30 mouse cellular contexts compared by ENCODE assay signal in the genomic region with DNA sequence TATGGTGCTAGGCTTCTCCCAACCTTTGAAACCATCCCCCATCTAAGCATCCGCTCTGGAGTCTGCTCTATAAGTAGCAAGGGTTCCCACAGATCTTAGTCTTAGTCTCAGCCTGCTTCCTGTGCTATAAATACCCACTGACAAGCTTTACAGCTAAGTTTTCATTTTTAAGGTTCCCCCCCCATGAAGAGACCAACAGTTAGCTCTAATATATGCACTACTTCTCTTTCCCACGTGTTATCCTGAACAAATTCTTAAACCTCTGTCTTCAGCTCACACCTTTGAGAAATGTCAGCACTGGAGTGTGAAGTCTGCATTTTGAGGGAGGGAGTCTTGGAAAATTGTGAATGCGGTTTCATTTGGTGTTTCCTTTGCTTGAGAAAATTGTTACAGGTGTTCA. TPM values are rescaled to one million over a fixed set of nuclear protein-coding genes. Genes with fewer than 3 reads are reported as not detected.
DNase-seq lines count a peak whose midpoint lies in the region; ATAC-seq and TF ChIP-seq lines count a peak whose summit lies in the region.
"Had no signal": no experiment of that assay in that cellular context is flagged by ENCODE, and none has a peak within 500 bp of the region (broad histone marks: within the 10 kb centered on the region; RNA-seq: fewer than 3 reads in every experiment).

No protein-coding gene starts in this region.

- no peak for DNase-seq in forebrain, postnatal 0 days
- peak; percentile 12 for DNase-seq in kidney, postnatal 0 days (ENCODE audit: low spot score)
- no peak for DNase-seq in kidney, adult 9 months
- no peak for DNase-seq in left cerebral cortex, adult 2 months (ENCODE audit: extremely low spot score in 1 of 2, low spot score in 2 of 2)
- DNase-seq in left cerebral cortex, adult 8-10 months (ENCODE audit: low spot score in 2 of 2): no peak
- peak; percentile 68 for DNase-seq in brain, adult 2 months (ENCODE audit: low read depth, low spot score)
- DNase-seq: adrenal gland, adult 8-10 months; adrenal gland, postnatal 14 days; adrenal gland, postnatal 36 days; B cell, adult 2 months; cerebellum, adult 11 months; cerebellum, adult 18-20 months; cerebellum, adult 8-10 months; cerebellum, adult 9-11 months; cerebellum, postnatal 14 days; cerebellum, postnatal 36 days; embryo, embryonic 11 days had no signal

- TF ChIP-seq CTCF in forebrain, postnatal 0 days (IDR thresholded peaks at IDR 0.05; ENCODE audit: low read depth): no peak
- TF ChIP-seq CTCF in kidney, postnatal 0 days (IDR thresholded peaks at IDR 0.05; ENCODE audit: low read depth): no peak
- no peak for TF ChIP-seq CTCF in left cerebral cortex, adult 2 months (IDR thresholded peaks at IDR 0.05)

- no peaks in the 10 kb centered on the region for H3K9me3 ChIP-seq in forebrain, postnatal 0 days (ENCODE audit: low read length)
- H3K9me3 ChIP-seq in forebrain, embryonic 12.5 days: no peaks in the 10 kb centered on the region
- no peaks in the 10 kb centered on the region for H3K9me3 ChIP-seq in kidney, postnatal 0 days (replicated peaks; ENCODE audit: low read length)
- no peaks in the 10 kb centered on the region for H3K9me3 ChIP-seq in midbrain, embryonic 16.5 days (replicated peaks; ENCODE audit: control insufficient read depth, low read length, poor library complexity, severe bottlenecking)
- H3K9me3 ChIP-seq: embryonic facial prominence, embryonic 13.5 days; embryonic facial prominence, embryonic 15.5 days; forebrain, embryonic 10.5 days; forebrain, embryonic 13.5 days; forebrain, embryonic 15.5 days had no signal

- H3K27ac ChIP-seq in forebrain, postnatal 0 days (ENCODE audit: low read depth, low read length): no peak overlapping the region
- no peak overlapping the region for H3K27ac ChIP-seq in forebrain, embryonic 12.5 days
- no peak overlapping the region for H3K27ac ChIP-seq in kidney, postnatal 0 days
- H3K27ac ChIP-seq in left cerebral cortex, adult 2 months: peak overlapping the region; percentile 57; the same call in 1 of the 2 replicates
- no peak overlapping the region for H3K27ac ChIP-seq in midbrain, embryonic 16.5 days (ENCODE audit: low read length)
- H3K27ac ChIP-seq: embryonic facial prominence, embryonic 13.5 days; embryonic facial prominence, embryonic 15.5 days; forebrain, embryonic 10.5 days; forebrain, embryonic 13.5 days; forebrain, embryonic 15.5 days had no signal

- H3K4me3 ChIP-seq in forebrain, postnatal 0 days (ENCODE audit: low read depth, low read length): no peak overlapping the region
- H3K4me3 ChIP-seq in forebrain, embryonic 12.5 days (replicated peaks): no peak overlapping the region
- H3K4me3 ChIP-seq in kidney, postnatal 0 days (replicated peaks; ENCODE audit: low read depth, low read length): no peak overlapping the region
- H3K4me3 ChIP-seq in left cerebral cortex, adult 2 months: no peak overlapping the region
- no peak overlapping the region for H3K4me3 ChIP-seq in midbrain, embryonic 16.5 days (ENCODE audit: low read depth, low read length)
- H3K4me3 ChIP-seq: embryonic facial prominence, embryonic 13.5 days; embryonic facial prominence, embryonic 15.5 days; erythroblast, embryonic 14.5 days; forebrain, embryonic 10.5 days; forebrain, embryonic 13.5 days; forebrain, embryonic 15.5 days had no signal

- no peak overlapping the region for H3K4me2 ChIP-seq in forebrain, postnatal 0 days (ENCODE audit: low read depth)
- H3K4me2 ChIP-seq in forebrain, embryonic 12.5 days: no peak overlapping the region
- no peak overlapping the region for H3K4me2 ChIP-seq in kidney, postnatal 0 days (ENCODE audit: low read length)
- H3K4me2 ChIP-seq in midbrain, embryonic 16.5 days (ENCODE audit: low read length): no peak overlapping the region
- H3K4me2 ChIP-seq: embryonic facial prominence, embryonic 13.5 days; embryonic facial prominence, embryonic 15.5 days; forebrain, embryonic 13.5 days; forebrain, embryonic 15.5 days had no signal

- peak; percentile 49; the same call in 1 of the 2 replicates for ATAC-seq in forebrain, postnatal 0 days
- no peak for ATAC-seq in forebrain, embryonic 12.5 days (ENCODE audit: low FRiP score)
- no peak for ATAC-seq in kidney, postnatal 0 days (replicated peaks; ENCODE audit: low FRiP score, low read depth)
- no peak for ATAC-seq in midbrain, embryonic 16.5 days
- ATAC-seq: activated CD4-positive, CD25-positive, alpha-beta regulatory T cell, adult 4 months; CD4-positive, CD25-positive, alpha-beta regulatory T cell, adult 4 months; forebrain, embryonic 13.5 days; forebrain, embryonic 15.5 days; Patski had no signal

- no peaks in the 10 kb centered on the region for H3K36me3 ChIP-seq in forebrain, postnatal 0 days (ENCODE audit: insufficient read depth)
- H3K36me3 ChIP-seq in forebrain, embryonic 12.5 days (replicated peaks): 0 out of 2 replicates have a peak, but pooled peaks cover 4% of the 10 kb centered on the region
- no peaks in the 10 kb centered on the region for H3K36me3 ChIP-seq in kidney, postnatal 0 days (ENCODE audit: insufficient read depth, low read length)
- no peaks in the 10 kb centered on the region for H3K36me3 ChIP-seq in midbrain, embryonic 16.5 days (ENCODE audit: control insufficient read depth, insufficient read depth, low read length)
- H3K36me3 ChIP-seq: embryonic facial prominence, embryonic 13.5 days; embryonic facial prominence, embryonic 15.5 days; forebrain, embryonic 10.5 days; forebrain, embryonic 15.5 days; G1E had no signal

- intact Hi-C loops in left cerebral cortex, adult 2 months (cut with DNase I): loop anchor here (2.0 to 10.0 kb wide), 3 partner anchors 45 to 1103 kb away; no protein-coding TSS in a partner anchor

- no peak overlapping the region for H3K9ac ChIP-seq in forebrain, postnatal 0 days
- no peak overlapping the region for H3K9ac ChIP-seq in forebrain, embryonic 12.5 days
- no peak overlapping the region for H3K9ac ChIP-seq in kidney, postnatal 0 days (ENCODE audit: low read depth, low read length)
- H3K9ac ChIP-seq in midbrain, embryonic 16.5 days (ENCODE audit: low read depth, low read length): no peak overlapping the region
- H3K9ac ChIP-seq: embryonic facial prominence, embryonic 13.5 days; embryonic facial prominence, embryonic 15.5 days; forebrain, embryonic 13.5 days; forebrain, embryonic 15.5 days had no signal

- H3K27me3 ChIP-seq in forebrain, postnatal 0 days (ENCODE audit: insufficient read depth, low read length): no peaks in the 10 kb centered on the region
- H3K27me3 ChIP-seq in forebrain, embryonic 12.5 days: no peaks in the 10 kb centered on the region
- no peaks in the 10 kb centered on the region for H3K27me3 ChIP-seq in kidney, postnatal 0 days (ENCODE audit: insufficient read depth, low read length)
- H3K27me3 ChIP-seq in midbrain, embryonic 16.5 days (ENCODE audit: control insufficient read depth, insufficient read depth, low read depth, low read length): no peaks in the 10 kb centered on the region
- H3K27me3 ChIP-seq: CH12.LX; embryonic facial prominence, embryonic 13.5 days; embryonic facial prominence, embryonic 15.5 days; forebrain, embryonic 13.5 days; forebrain, embryonic 15.5 days; Patski had no signal

- 77% methylated on average over 3 of the region's 3 CpGs for WGBS in forebrain, postnatal 0 days
- WGBS in forebrain, embryonic 12.5 days: 84% methylated on average over 3 of the region's 3 CpGs
- 56% methylated on average over 3 of the region's 3 CpGs for WGBS in kidney, postnatal 0 days
- 79% methylated on average over 3 of the region's 3 CpGs for WGBS in midbrain, embryonic 16.5 days

- no peaks in the 10 kb centered on the region for H3K4me1 ChIP-seq in forebrain, postnatal 0 days (ENCODE audit: insufficient read depth)
- no peaks in the 10 kb centered on the region; the same call in 1 of the 2 replicates for H3K4me1 ChIP-seq in forebrain, embryonic 12.5 days
- H3K4me1 ChIP-seq in kidney, postnatal 0 days (replicated peaks; ENCODE audit: insufficient read depth, low read length): no peaks in the 10 kb centered on the region
- no peaks in the 10 kb centered on the region for H3K4me1 ChIP-seq in midbrain, embryonic 16.5 days (ENCODE audit: control insufficient read depth, insufficient read depth, low read length)
- H3K4me1 ChIP-seq: embryonic facial prominence, embryonic 13.5 days; embryonic facial prominence, embryonic 15.5 days; forebrain, embryonic 13.5 days; forebrain, embryonic 15.5 days had no signal

RNA-seq across cellular contexts. Expression of a gene that starts 56.2 kb away (rescaled TPM):
- total RNA-seq in forebrain, postnatal 0 days (2014; rRNA removed): 13.9 and 21.3 TPM in 2 replicates
- 4.3 and 5.9 TPM in 2 replicates for polyA plus RNA-seq in forebrain, postnatal 0 days (2015; fragmentation: Nextera tagmentation; extraction: Ambion mirVana)
- polyA plus RNA-seq in forebrain, embryonic 12.5 days (2016; fragmentation: Nextera tagmentation; extraction: Ambion mirVana): 7.1 and 8.6 TPM in 2 replicates
- polyA plus RNA-seq in kidney, postnatal 0 days (2015; fragmentation: Nextera tagmentation; extraction: Ambion mirVana): 0.14 and 0.33 TPM in 2 replicates
- total RNA-seq in left cerebral cortex, adult 2 months (2021): 10 to 100 TPM; 81.5 to 87.0 TPM
- total RNA-seq in left cerebral cortex, adult 8-10 months (2022): 100 to 1,000 TPM in 1 of 4 experiments, 10 to 100 TPM in 3; 68.5 to 101 (median 83.6) TPM
- 7.6 and 8.8 TPM in 2 replicates for polyA plus RNA-seq in midbrain, embryonic 16.5 days (2015; fragmentation: Nextera tagmentation; extraction: Ambion mirVana)
- total RNA-seq: G1E had no signal
- polyA plus RNA-seq: activated CD4-positive, CD25-positive, alpha-beta regulatory T cell, adult 4 months; CD4-positive, CD25-positive, alpha-beta regulatory T cell, adult 4 months; G1E; Patski had no signal

Comparison
In these comparisons a context has a peak if more than half of its experiments do, and no peak if none do; other contexts are left out.
1. DNase-seq: peak in kidney, postnatal 0 days (single experiment) and brain, adult 2 months (single experiment); none in forebrain, postnatal 0 days (single experiment), kidney, adult 9 months (single experiment), left cerebral cortex, adult 2 months (0 of 2) and left cerebral cortex, adult 8-10 months (0 of 2).